Mouse (Mus musculus) Patski (cell line): ENCODE data around the gene Ptpru. TPM values are rescaled to one million over a fixed set of nuclear protein-coding genes. Genes with fewer than 3 reads are reported as not detected.

ENCODE experiments used
- ATAC-seq: fragments of 100-300 bp; one replicate; pipeline ENCODE4 v1.8.0; 2021
- CTCF ChIA-PET: fragments of 350-600 bp; sonication (Branson Sonifier 250); formaldehyde crosslinking; loops from one replicate; lab custom pipeline; 2022; ENCODE audit warnings: inconsistent platforms; lab: Charles Lee
- POLR2A ChIA-PET: fragments of 350-600 bp; sonication (Branson Sonifier 250); formaldehyde crosslinking; loops from one replicate; lab custom pipeline; 2022; ENCODE audit warnings: antibody characterized with exemption, inconsistent platforms; lab: Charles Lee
- DNase-seq: peaks from one replicate; pipeline ENCODE4 v3.0.0-alpha.2; 2011; ENCODE audit warnings: low read depth, low spot score
- H3K27me3 ChIP-seq: fragments of 371-371 bp; one replicate; pipeline ENCODE4 v1.5.1; 2021
- CTCF ChIP-seq: fragments of 100-300 bp; IDR thresholded peaks from one replicate; pipeline ENCODE4 v1.5.1; 2021
- in situ Hi-C: fragments of 300-500 bp; cut with MboI; formaldehyde crosslinking; loops from 3 replicates; pipeline ENCODE4 v1.11.1; 2018; ENCODE audit warnings: low pct_unique_long_range_greater_than_20kb, mixed read lengths
- polyA plus RNA-seq: library from polyadenylated mRNA; unstranded; gene quantifications from one replicate; pipeline ENCODE4 v1.2.3, GENCODE M21; 2021

Ptpru gene
- polyA plus RNA-seq, 1 experiment from 2014 or later = 0.63 TPM

DNA sequence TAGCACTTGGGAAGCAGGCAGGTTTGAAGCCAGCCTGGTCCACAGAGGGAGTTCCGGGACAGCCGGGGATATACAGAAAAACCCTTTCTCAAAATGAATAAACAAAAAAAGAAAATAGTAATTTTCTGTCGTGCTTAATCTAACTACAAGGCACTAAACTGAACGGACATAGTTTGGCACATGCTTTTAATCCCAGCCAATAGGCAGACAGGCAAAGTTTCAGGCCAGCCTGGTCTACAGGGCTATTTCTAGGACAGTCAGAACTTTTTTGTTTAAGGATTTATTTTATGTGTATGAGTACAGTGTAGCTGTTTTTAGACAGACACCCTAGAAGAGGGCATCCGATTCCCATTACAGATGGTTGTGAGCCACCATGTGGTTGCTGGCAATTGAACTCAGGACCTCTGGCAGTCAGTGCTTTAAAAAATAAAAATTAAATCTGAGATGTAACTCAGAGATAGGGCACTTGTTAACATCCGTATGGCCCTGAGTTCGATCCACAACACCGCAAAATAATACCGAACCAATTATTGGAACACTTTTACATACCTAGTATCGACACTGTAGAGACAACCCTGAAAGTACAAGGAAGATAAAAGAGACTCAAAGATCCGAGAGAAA lies 34.7 kb upstream of the Ptpru start:
- POLR2A ChIA-PET = interaction anchor here (0.5 kb wide), 1 partner anchor 209 kb away, joined by 3 read pairs; no protein-coding TSS in a partner anchor
- ATAC-seq (no peak), DNase-seq (no peak)
- no peak for TF ChIP-seq CTCF
- in situ Hi-C loops = no loop called here
- CTCF ChIA-PET = no interaction called here
- H3K27me3 ChIP-seq = no peaks in the 10 kb centered on the region

DNA sequence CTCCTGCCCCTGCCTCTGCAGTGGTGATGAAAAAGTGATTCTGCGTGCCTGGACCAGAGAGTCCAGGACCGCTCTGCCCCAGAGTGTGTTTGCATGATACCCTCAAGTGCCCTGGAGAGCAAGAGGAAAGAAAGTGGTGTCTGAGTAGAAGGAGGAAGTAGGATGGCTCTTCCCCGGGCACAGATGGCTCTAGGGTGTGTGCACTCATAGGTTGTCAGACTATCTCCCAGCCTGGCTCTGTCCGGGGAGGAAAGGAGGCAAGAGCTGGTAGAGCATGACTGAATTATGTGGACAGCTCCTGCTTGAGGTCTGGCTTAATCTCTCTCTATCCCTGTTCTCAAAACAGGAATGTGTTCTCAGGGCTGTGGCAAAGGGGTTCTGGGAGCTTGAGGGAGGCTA lies 23.3 kb upstream of the Ptpru start:
- DNase-seq (no peak), ATAC-seq (no peak)
- in situ Hi-C loops = loop anchor here (10.0 kb wide), 1 partner anchor 113 kb away; no protein-coding TSS in a partner anchor
- CTCF ChIA-PET = interaction anchor here (0.8 to 1.0 kb wide), 3 partner anchors 9 to 318 kb away, joined by 3 read pairs; no protein-coding TSS in a partner anchor
- POLR2A ChIA-PET = interaction anchor here (0.7 kb wide), 1 partner anchor 38 kb away, joined by 3 read pairs; no protein-coding TSS in a partner anchor
- H3K27me3 ChIP-seq = no peaks in the 10 kb centered on the region
- TF ChIP-seq CTCF = no peak

DNA sequence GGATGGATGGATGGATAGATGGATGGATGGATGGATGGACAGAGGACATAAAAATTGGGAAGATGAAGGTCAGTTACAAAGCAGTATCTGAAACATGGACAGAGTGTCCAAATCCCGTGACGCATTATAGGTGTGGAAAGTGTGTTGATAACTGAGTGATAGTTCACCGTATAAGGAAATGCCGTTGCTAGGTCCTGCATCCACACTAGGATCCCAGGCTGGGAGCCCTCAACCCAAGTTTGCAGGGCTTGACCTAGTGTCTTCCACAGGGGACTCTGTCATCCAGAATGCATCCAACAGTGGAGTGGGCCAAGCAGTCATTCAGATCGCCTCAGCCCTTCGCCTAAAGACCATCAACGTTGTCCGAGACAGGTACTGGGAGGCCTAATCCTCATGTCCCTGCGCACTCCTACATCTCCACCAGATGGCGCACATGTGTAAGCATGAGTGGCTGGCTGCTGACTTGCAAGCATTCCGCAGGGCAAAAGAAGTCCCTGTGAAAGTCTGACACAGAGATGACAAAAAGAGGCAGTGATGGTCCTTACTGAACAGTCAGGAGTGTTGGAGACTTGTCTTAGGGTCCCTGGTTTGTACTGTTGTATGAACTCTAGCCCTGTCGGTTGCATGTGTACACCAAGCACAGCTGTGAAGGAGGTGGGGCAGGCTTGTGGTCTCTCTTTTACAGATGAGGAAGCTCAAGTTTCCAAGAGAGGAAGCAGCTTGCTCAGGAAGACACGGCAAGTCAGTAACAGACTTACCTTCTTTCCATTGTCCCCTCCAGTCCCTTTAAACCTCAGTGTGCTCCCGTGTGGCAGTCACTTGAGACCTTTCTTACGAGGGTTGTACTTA lies 22.6 kb upstream of the Ptpru start:
- ATAC-seq = no peak

DNA sequence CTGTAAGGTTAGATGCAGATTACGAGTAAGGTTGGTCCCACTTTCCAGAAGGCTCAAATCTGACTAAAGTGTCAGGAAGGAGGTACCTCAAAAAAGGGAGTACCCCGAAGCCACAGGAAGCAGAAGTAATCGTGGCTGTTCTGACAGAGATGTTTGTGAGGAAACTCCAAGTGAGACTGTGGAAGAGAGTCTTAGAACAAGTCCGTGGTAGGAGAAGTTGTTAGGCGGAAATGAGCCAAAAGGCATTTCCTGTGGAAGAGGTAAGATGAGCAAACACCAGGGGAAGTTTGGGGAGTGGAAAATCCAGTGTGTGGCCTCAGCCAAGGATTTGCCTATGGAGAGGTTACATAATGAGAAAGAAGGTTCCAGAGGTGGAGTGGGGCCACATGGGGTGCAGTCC lies 16.9 kb upstream of the Ptpru start:
- in situ Hi-C loops = no loop called here
- no peak for TF ChIP-seq CTCF
- DNase-seq = no peak
- no peaks in the 10 kb centered on the region for H3K27me3 ChIP-seq
- no peak for ATAC-seq
- CTCF ChIA-PET = no interaction called here
- POLR2A ChIA-PET = no interaction called here

More for the DNA sequence above, 22.6 kb upstream of the Ptpru start:
- peak; percentile 89 for TF ChIP-seq CTCF
- DNase-seq = no peak
- in situ Hi-C loops = loop anchor here (10.0 kb wide), 1 partner anchor 114 kb away; no protein-coding TSS in a partner anchor
- no peaks in the 10 kb centered on the region for H3K27me3 ChIP-seq
- ChIA-PET POLR2A (interaction anchor here (0.7 kb wide), 1 partner anchor 39 kb away, joined by 3 read pairs; no protein-coding TSS in a partner anchor), CTCF (interaction anchor here (0.8 to 1.5 kb wide), 5 partner anchors 8 to 319 kb away, joined by 3 to 5 read pairs (median 3); no protein-coding TSS in a partner anchor)

DNA sequence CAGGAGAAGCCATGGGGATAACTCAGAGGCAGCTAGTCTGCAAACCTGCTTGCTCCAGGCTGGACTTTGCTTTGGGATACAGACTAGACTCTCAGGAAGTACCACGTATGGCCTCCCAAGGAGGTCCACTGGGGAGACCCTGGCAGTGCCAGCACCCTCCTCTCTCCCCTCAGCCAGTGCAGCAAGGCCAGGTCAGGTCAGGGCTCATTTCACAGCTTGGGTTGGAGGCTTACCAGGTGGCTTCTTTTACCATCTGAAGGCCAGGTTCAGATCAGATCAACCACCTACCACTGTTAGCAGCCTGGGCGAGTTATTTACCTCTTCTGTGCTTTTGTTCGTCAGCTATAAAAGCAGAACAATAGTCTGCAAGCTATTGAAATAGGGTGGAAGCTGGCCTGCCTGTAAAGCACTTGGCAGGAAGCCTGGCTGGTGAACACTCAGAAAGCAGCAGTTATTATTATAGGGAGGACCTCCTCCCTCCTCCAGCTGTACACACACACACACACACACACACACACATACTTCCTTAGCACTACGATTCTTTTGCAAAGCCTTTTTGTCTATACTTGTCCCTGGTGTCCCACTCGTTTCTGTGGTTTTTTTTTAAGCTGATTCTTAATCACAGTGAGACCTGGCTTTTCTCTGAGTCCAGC lies 12.0 kb upstream of the Ptpru start:
- no peak for DNase-seq
- in situ Hi-C loops = loop anchor here (25.0 kb wide), 1 partner anchor 1063 kb away; the partner anchor contains the start of gene Sdc3
- no peak for ATAC-seq

DNA sequence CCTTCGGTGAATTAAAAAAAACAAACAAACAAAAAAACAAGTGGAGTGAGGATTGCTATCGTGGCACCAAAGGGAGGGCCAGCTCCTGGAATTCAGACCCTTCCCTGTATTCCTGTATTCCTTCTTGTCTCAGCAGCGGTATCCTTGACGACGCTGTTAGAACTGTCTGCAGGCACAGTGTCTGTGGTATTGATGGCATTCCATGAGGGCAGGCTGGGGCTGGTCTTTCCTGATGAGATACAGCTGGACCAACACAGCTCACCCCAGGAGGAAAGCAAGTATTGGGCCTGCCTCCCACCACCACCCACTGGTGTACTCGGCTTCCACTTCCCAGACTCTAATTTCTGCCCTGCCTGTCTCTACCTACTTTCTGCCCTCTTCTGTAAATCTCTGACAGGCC lies 10.0 kb upstream of the Ptpru start:
- CTCF ChIA-PET = no interaction called here
- POLR2A ChIA-PET = no interaction called here
- TF ChIP-seq CTCF = no peak
- H3K27me3 ChIP-seq = no peaks in the 10 kb centered on the region
- no peak for ATAC-seq
- DNase-seq = no peak
- in situ Hi-C loops = loop anchor here (25.0 kb wide), 1 partner anchor 1061 kb away; the partner anchor contains the start of gene Sdc3

More for the DNA sequence above, 12.0 kb upstream of the Ptpru start:
- POLR2A ChIA-PET = no interaction called here
- TF ChIP-seq CTCF = no peak
- no peaks in the 10 kb centered on the region for H3K27me3 ChIP-seq
- CTCF ChIA-PET = interaction anchor here (1.9 kb wide), 1 partner anchor 9 kb away, joined by 4 read pairs; no protein-coding TSS in a partner anchor

DNA sequence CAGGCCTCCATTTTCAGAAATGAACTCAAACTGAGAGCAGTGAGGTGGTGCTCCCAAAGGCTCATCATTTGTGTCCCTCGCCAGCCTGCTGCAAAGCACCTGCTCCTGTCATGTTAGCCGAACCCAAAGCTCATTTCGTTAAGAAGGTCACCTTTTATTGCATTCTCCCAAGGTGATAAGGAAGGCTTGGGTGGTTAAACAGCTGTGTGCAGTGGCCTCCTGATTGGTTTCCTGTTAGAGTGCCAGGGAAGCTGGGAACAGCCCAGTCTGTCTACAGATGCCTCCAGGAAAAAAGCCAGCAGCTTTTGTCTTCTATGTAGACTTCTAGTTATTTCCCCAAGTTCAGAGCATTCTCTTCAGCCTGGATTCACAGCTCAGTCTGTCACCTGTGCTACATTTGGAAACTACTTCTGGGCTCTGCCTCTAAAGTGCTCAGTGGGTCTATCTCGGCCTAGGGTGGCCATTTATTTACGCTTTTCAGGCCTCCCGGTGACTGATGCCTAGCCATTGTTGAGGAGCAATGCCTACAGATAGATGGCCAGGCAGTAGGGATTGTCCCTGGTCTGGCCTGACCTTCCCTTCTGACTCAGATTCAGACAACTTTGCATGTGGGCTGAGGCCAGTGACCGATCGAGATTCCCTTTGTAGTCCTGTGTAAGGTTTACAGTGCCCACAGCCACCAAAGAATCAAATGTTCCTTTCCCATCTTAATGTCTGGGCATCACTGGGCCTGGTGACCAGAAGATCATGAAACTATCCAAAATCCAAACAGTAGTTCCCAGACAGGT lies 8.1 kb upstream of the Ptpru start:
- ChIA-PET POLR2A (no interaction called here), CTCF (no interaction called here)
- in situ Hi-C loops = loop anchor here (25.0 kb wide), 1 partner anchor 1059 kb away; the partner anchor contains the start of gene Sdc3

DNA sequence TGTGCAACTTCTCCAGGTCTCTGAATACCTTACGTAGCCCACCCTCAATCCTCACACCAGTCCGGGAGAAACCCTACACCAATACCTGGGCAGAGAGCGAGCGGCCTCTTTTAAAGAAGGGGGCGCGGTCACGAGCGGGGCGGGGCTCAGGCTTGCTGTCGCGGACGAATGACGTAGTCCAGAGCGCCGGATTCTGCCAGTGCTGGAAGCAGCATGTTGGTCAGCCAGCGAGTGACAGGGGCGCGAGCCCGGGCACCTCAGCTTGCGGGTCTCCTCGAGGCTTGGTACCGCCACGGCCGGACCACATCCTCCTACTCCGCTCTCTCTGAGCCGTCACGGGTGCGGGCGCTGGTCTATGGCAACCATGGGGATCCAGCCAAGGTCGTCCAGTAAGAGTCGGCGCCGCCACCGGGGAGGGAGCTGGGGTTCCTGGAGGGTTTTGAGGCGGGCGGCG lies 5.2 kb upstream of the Ptpru start, which contains the start of gene Mecr:
Gene Mecr (plus strand): TSS at position 181 of the 454 bp plus-strand sequence.
- in situ Hi-C loops = loop anchor here (25.0 kb wide), 1 partner anchor 1056 kb away; the partner anchor contains the start of gene Sdc3
- ChIA-PET CTCF (no interaction called here), POLR2A (no interaction called here)
- ATAC-seq (no peak), DNase-seq (peak; percentile 19)
- peaks cover 5% of the 10 kb centered on the region for H3K27me3 ChIP-seq
- no peak for TF ChIP-seq CTCF

More for the DNA sequence above, 8.1 kb upstream of the Ptpru start:
- no peaks in the 10 kb centered on the region for H3K27me3 ChIP-seq
- DNase-seq (no peak), ATAC-seq (no peak)
- TF ChIP-seq CTCF = no peak

DNA sequence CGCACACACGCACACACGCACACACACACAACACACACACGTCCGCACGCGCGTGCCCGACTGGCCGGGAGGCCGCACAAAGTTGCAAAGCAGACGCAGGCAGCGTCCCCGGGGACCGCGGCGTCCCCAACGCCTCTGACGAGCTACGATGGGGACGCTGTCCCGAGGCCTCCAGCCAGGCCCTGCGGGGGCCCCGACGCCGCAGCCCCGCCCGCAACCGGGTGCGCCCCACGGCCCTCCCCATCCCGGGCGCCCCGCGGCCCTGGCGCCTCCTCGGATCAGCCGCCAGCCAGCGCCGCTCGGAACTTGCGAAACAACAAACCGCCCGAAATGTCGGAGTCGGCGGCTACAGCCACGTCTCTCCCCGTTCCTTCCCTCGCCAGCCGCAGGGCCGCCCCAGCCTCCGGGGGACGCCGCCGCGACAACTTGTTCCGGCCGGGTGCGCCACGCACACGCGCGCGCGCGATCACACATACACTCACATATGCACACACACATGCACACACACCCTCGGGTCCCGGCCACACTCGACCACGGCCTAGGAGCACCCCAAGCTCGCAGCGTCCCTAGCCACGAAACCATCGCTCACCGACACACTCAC lies 1.1 kb downstream of the Ptpru start:
- TF ChIP-seq CTCF = no peak
- POLR2A ChIA-PET = no interaction called here
- DNase-seq = no peak
- peaks cover 20% of the 10 kb centered on the region for H3K27me3 ChIP-seq
- ATAC-seq = no peak
- in situ Hi-C loops = loop anchor here (5.0 to 25.0 kb wide), 5 partner anchors 115 to 1050 kb away; partner anchors contain the start of gene Sdc3
- CTCF ChIA-PET = interaction anchor here (1.6 kb wide), 1 partner anchor 23 kb away, joined by 3 read pairs; no protein-coding TSS in a partner anchor
